Mouse (Mus musculus) kidney, adult 2 months (tissue): ENCODE measurements around the gene Smarcd1. TPM values are rescaled to one million over a fixed set of nuclear protein-coding genes. Genes with fewer than 3 reads are reported as not detected.
"Not testable (repeated sequence)": the region's sequence is repeated elsewhere in the genome, so short reads cannot be mapped to it uniquely, and the experiment has no call there.

Experiments
- DNase-seq: peaks from one replicate; pipeline ENCODE4 v3.0.0; 2021
- H3K27ac ChIP-seq: fragments of 200-500 bp; 2 replicates; pipeline ENCODE4 v1.5.1; 2012; ENCODE audit warnings: low read depth, low read length, control low read depth, inconsistent platforms; ENCODE audit not compliant: insufficient read depth
- H3K27me3 ChIP-seq: fragments of 200-500 bp; replicated peaks from 2 replicates; pipeline ENCODE4 v1.6.1; 2012; ENCODE audit warnings: mild to moderate bottlenecking, moderate library complexity, low read length, inconsistent platforms; ENCODE audit not compliant: control insufficient read depth, insufficient read depth
- H3K36me3 ChIP-seq: fragments of 200-500 bp; 2 replicates; pipeline ENCODE4 v1.6.1; 2012; ENCODE audit warnings: mild to moderate bottlenecking, moderate library complexity, low read length, inconsistent platforms; ENCODE audit not compliant: control insufficient read depth, insufficient read depth
- H3K4me1 ChIP-seq: fragments of 200-500 bp; 2 replicates; pipeline ENCODE4 v1.6.1; 2011; ENCODE audit warnings: low read length; ENCODE audit not compliant: control insufficient read depth, insufficient read depth
- H3K4me3 ChIP-seq: fragments of 200-500 bp; 2 replicates; pipeline ENCODE4 v1.5.1; 2011; ENCODE audit warnings: mild to moderate bottlenecking, low read depth, low read length, control low read depth; ENCODE audit not compliant: insufficient read depth
- CTCF ChIP-seq: fragments of 200-500 bp; conservative IDR thresholded peaks from 2 replicates; pipeline ENCODE4 v1.5.1; 2011; ENCODE audit warnings: low read depth, mild to moderate bottlenecking, control low read depth, low read length, moderate library complexity, mixed read lengths; ENCODE audit not compliant: insufficient read depth, insufficient read length
- POLR2A ChIP-seq: fragments of 200-500 bp; IDR thresholded peaks from one replicate; pipeline ENCODE4 v1.6.1; 2011; ENCODE audit warnings: low read depth, low read length, control low read depth
- WGBS: fragments of 180-500 bp; shearing (Covaris S2); methylation state at CpG from one replicate; pipeline ENCODE4 v1.1.7; 2018; 5-methylcytosine and 5-hydroxymethylcytosine counted together
- polyA plus RNA-seq: library from polyadenylated mRNA; depleted of rRNA; stranded (reverse); fragments of >200 nt; gene quantifications from 2 replicates; pipeline ENCODE4 v1.2.3, GENCODE M21; 2012

Smarcd1 gene
- polyA plus RNA-seq, 1 experiment: 27.7 TPM

DNA sequence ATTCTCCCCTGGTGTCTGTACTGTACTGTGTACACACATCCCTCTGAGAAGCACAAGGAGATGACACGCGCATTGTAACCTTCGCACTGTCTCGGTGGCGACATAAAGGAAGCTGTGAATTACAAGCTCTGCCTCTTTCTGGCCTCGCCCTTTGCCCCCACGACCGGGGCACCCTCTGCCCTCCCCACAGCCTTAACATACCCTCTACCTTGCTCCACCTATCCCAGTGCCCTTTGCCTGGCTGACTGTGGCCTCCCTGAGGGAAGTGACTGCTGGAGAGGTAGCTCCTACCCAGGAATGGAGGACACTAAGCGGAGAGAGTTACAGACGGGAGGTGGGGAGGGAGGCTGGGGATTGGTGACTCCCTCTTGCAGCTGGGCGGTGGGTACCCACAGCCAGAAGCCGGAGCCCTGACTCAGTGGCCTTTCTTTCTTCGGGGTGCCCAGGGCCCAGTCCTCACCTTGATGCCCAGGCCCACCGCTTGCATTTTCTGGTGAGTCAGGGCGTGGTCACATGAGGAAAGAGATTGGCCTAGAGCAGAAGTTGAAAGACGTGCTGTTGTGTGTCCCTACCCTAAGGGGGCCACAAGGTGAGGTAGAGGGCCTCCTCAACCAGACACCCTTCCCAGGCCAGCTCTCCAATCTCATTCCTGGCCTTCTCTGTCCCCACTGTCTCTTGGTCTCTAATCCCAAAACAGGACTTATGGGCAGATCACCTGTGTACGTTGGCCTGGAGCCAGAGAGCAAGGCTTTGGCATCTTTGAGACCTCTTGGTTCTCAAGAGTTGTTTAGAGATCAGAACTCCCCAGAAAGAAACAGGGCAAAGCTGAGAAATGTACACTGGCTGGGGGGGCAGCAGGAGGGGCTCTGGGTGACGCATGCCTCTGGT is 1.5 kb upstream of the Smarcd1 start:
- Histone ChIP-seq H3K27me3 (no peaks in the 10 kb centered on the region), H3K36me3 (no peaks in the 10 kb centered on the region), H3K4me3 (no peak overlapping the region), H3K4me1 (peaks cover 29% of the 10 kb centered on the region), H3K27ac (no peak overlapping the region)
- WGBS: 73% methylated on average over 18 of the region's 18 CpGs
- no peak for TF ChIP-seq POLR2A
- TF ChIP-seq CTCF: no peak
- peak; percentile 47 for DNase-seq

DNA sequence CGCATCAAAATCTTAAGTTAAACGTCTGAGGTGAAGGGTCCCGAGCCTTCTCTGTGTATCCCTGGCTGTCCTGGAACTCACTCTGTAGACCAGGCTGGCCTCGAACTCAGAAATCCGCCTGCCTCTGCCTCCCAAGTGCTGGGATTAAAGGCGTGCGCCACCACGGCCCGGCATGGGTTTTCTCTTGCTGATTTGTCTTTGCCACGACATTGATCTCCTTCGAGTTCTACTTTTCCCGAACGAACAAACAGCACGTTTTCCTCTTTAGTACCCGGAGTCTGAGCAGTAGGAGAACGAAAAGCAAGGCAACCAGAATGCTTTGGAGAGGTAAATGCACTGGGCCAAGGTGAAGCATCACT is 310 bp upstream of the Smarcd1 start:
- H3K4me1 ChIP-seq: peaks cover 29% of the 10 kb centered on the region
- H3K36me3 ChIP-seq, DNase-seq, H3K27me3 ChIP-seq: not testable (repeated sequence)
- peak overlapping the region; percentile 46; the same call in 1 of the 2 replicates for H3K27ac ChIP-seq
- H3K4me3 ChIP-seq: peak overlapping the region; percentile 69
- WGBS: 37% methylated on average over 16 of the region's 16 CpGs

DNA sequence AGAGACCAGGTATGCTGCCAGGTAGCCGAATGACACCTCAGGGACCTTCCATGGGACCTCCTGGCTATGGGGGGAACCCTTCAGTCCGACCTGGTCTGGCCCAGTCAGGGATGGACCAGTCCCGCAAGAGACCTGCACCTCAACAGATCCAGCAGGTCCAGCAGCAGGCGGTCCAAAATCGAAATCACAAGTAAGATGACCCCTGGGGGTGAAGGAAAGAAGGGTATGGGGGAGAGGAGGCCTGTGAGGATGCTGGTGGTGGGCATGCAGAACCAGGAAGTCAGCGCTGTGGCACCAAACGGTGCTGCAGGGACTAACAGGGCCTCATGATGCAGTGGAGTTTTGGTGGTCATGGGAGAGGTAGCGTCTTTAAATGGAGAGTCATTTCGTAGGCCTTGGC is 1.2 kb downstream of the Smarcd1 start:
- no peaks in the 10 kb centered on the region for H3K27me3 ChIP-seq
- no peak for DNase-seq
- H3K4me1 ChIP-seq: peaks cover 29% of the 10 kb centered on the region
- H3K27ac ChIP-seq: peak overlapping the region; percentile 28; the same call in 1 of the 2 replicates
- WGBS: 66% methylated on average over 9 of the region's 9 CpGs
- H3K4me3 ChIP-seq: no peak overlapping the region
- peaks cover 3% of the 10 kb centered on the region; the same call in 1 of the 2 replicates for H3K36me3 ChIP-seq
- TF ChIP-seq POLR2A (no peak), CTCF (no peak)

DNA sequence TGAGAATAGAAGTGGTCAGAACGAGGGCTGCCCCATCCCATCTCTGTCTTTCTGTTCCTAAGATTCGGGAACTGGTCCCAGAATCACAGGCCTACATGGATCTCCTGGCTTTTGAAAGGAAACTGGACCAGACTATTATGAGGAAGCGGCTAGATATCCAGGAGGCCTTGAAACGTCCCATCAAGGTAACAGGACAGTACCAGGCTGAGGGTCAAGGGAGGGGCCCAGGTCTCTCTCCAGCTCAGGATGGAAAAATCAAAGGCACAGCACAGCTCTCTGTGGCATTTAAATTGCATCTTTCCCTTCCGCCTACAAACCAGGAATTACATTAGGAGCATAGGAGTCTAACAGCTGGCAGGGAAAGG is 1.7 kb downstream of the Smarcd1 start:
- H3K4me1 ChIP-seq: peaks cover 29% of the 10 kb centered on the region
- H3K27ac ChIP-seq: no peak overlapping the region
- no peak for DNase-seq
- peaks cover 3% of the 10 kb centered on the region; the same call in 1 of the 2 replicates for H3K36me3 ChIP-seq
- TF ChIP-seq POLR2A: no peak
- TF ChIP-seq CTCF: no peak
- no peak overlapping the region for H3K4me3 ChIP-seq
- WGBS: 74% methylated on average over 5 of the region's 5 CpGs
- no peaks in the 10 kb centered on the region for H3K27me3 ChIP-seq

- DNase-seq: peak; percentile 89
Measured at GRCm38 (mm10) chr15:99704041-99704681, 2.2 kb downstream of the Smarcd1 start.

GRCm38 (mm10) chr15:99704881-99705280 is 3.0 kb downstream of the Smarcd1 start:
- no peak for TF ChIP-seq POLR2A
- H3K4me1 ChIP-seq: peaks cover 29% of the 10 kb centered on the region
- H3K27me3 ChIP-seq: no peaks in the 10 kb centered on the region
- H3K4me3 ChIP-seq: no peak overlapping the region
- peaks cover 3% of the 10 kb centered on the region for H3K36me3 ChIP-seq
- WGBS: 50% methylated on average over 7 of the region's 7 CpGs
- H3K27ac ChIP-seq: no peak overlapping the region
- no peak for DNase-seq

More at GRCm38 (mm10) chr15:99704041-99704681, 2.2 kb downstream of the Smarcd1 start:
- Histone ChIP-seq H3K36me3 (peaks cover 3% of the 10 kb centered on the region), H3K27me3 (no peaks in the 10 kb centered on the region), H3K27ac (peak overlapping the region; percentile 51; the same call in 1 of the 2 replicates), H3K4me1 (peaks cover 29% of the 10 kb centered on the region), H3K4me3 (no peak overlapping the region)
- 34% methylated on average over 23 of the region's 23 CpGs for WGBS
- no peak for TF ChIP-seq POLR2A
- TF ChIP-seq CTCF: no peak

- peak; percentile 79 for TF ChIP-seq CTCF
- TF ChIP-seq POLR2A: no peak
- peaks cover 3% of the 10 kb centered on the region for H3K36me3 ChIP-seq
- peak; percentile 69 for DNase-seq
- H3K4me1 ChIP-seq: peaks cover 29% of the 10 kb centered on the region
- no peak within 1 kb of the TSS for H3K4me3 ChIP-seq
- H3K27me3 ChIP-seq: no peaks in the 10 kb centered on the region
- 65% methylated on average over 11 of the region's 11 CpGs for WGBS
- H3K27ac ChIP-seq: peak within 1 kb of the TSS; percentile 33; the same call in 1 of the 2 replicates
Measured at GRCm38 (mm10) chr15:99705440-99706048, 3.6 kb downstream of the Smarcd1 start, which contains the start of gene Gm17349. Gm17349 (minus strand) TSS chr15:99705490.
